ENCODE assay signal across 24 mouse cellular contexts in genomic region chrX:160610882-160611644, GRCm38 (mm10).
DNase-seq lines count a peak whose midpoint lies in the region; ATAC-seq lines count a peak whose summit lies in the region.
"Had no signal": no experiment of that assay in that cellular context is flagged by ENCODE, and none has a peak within 500 bp of the region (broad histone marks: within the 10 kb centered on the region; RNA-seq: fewer than 3 reads in every experiment).

No protein-coding gene starts in this region.

- no peaks in the 10 kb centered on the region for H3K4me1 ChIP-seq in hindbrain, embryonic 11.5 days (replicated peaks; ENCODE audit: control insufficient read depth, insufficient read depth, low read length)
- no peaks in the 10 kb centered on the region; the same call in 1 of the 2 replicates for H3K4me1 ChIP-seq in hindbrain, embryonic 13.5 days (replicated peaks)
- H3K4me1 ChIP-seq in neural tube, embryonic 11.5 days (ENCODE audit: control insufficient read depth, insufficient read depth, low read length) = no peaks in the 10 kb centered on the region
- no peaks in the 10 kb centered on the region for H3K4me1 ChIP-seq in neural tube, embryonic 15.5 days
- H3K4me1 ChIP-seq in midbrain, embryonic 13.5 days (replicated peaks) = no peaks in the 10 kb centered on the region; the same call in 1 of the 2 replicates
- H3K4me1 ChIP-seq: embryonic facial prominence, embryonic 12.5 days; kidney, embryonic 15.5 days; limb, embryonic 12.5 days had no signal

- H3K4me2 ChIP-seq in hindbrain, embryonic 11.5 days (replicated peaks; ENCODE audit: low read depth, low read length) = no peak overlapping the region
- H3K4me2 ChIP-seq in hindbrain, embryonic 13.5 days = no peak overlapping the region
- H3K4me2 ChIP-seq in neural tube, embryonic 11.5 days (ENCODE audit: low read depth) = no peak overlapping the region
- no peak overlapping the region for H3K4me2 ChIP-seq in neural tube, embryonic 15.5 days
- H3K4me2 ChIP-seq in midbrain, embryonic 13.5 days (replicated peaks) = no peak overlapping the region
- H3K4me2 ChIP-seq: embryonic facial prominence, embryonic 12.5 days; heart, embryonic 15.5 days; kidney, embryonic 15.5 days; limb, embryonic 12.5 days; liver, embryonic 11.5 days had no signal

- H3K27ac ChIP-seq in hindbrain, embryonic 11.5 days (ENCODE audit: low read depth, low read length) = no peak overlapping the region
- H3K27ac ChIP-seq in hindbrain, embryonic 13.5 days = no peak overlapping the region
- H3K27ac ChIP-seq in neural tube, embryonic 11.5 days (ENCODE audit: low read depth, low read length) = no peak overlapping the region
- no peak overlapping the region for H3K27ac ChIP-seq in neural tube, embryonic 15.5 days (replicated peaks)
- no peak overlapping the region for H3K27ac ChIP-seq in midbrain, embryonic 13.5 days
- H3K27ac ChIP-seq: embryonic facial prominence, embryonic 12.5 days; gastrocnemius, adult 2 months; heart, embryonic 15.5 days; kidney, embryonic 15.5 days; limb, embryonic 12.5 days had no signal

- H3K4me3 ChIP-seq in hindbrain, embryonic 11.5 days (ENCODE audit: low read depth, low read length) = no peak overlapping the region
- H3K4me3 ChIP-seq in hindbrain, embryonic 13.5 days = no peak overlapping the region
- no peak overlapping the region for H3K4me3 ChIP-seq in neural tube, embryonic 11.5 days (ENCODE audit: low read depth, low read length)
- H3K4me3 ChIP-seq in neural tube, embryonic 15.5 days (replicated peaks) = no peak overlapping the region
- H3K4me3 ChIP-seq in midbrain, embryonic 13.5 days (replicated peaks) = no peak overlapping the region
- H3K4me3 ChIP-seq: embryonic facial prominence, embryonic 12.5 days; gastrocnemius, adult 2 months; heart, embryonic 15.5 days; kidney, embryonic 15.5 days; limb, embryonic 12.5 days had no signal

- WGBS in hindbrain, embryonic 11.5 days = 36% methylated on average over 4 of the region's 4 CpGs
- WGBS in hindbrain, embryonic 13.5 days = 21% methylated on average over 4 of the region's 4 CpGs
- 41% methylated on average over 4 of the region's 4 CpGs for WGBS in neural tube, embryonic 11.5 days
- WGBS in neural tube, embryonic 15.5 days = 22% methylated on average over 4 of the region's 4 CpGs
- 25% methylated on average over 4 of the region's 4 CpGs for WGBS in midbrain, embryonic 13.5 days

- no peak overlapping the region for H3K9ac ChIP-seq in hindbrain, embryonic 11.5 days (ENCODE audit: low read depth, low read length)
- H3K9ac ChIP-seq in hindbrain, embryonic 13.5 days = no peak overlapping the region
- H3K9ac ChIP-seq in neural tube, embryonic 11.5 days (ENCODE audit: low read length) = no peak overlapping the region
- no peak overlapping the region for H3K9ac ChIP-seq in neural tube, embryonic 15.5 days (replicated peaks)
- H3K9ac ChIP-seq in midbrain, embryonic 13.5 days (replicated peaks) = no peak overlapping the region
- H3K9ac ChIP-seq: embryonic facial prominence, embryonic 12.5 days; heart, embryonic 15.5 days; kidney, embryonic 15.5 days; limb, embryonic 12.5 days; liver, postnatal 0 days had no signal

- DNase-seq in hindbrain, embryonic 11.5 days (ENCODE audit: low spot score) = peak; percentile 17
- peak; percentile 39 for DNase-seq in neural tube, embryonic 11.5 days (ENCODE audit: low spot score)
- DNase-seq in embryo, embryonic 10 days (ENCODE audit: low spot score) = peak; percentile 12
- DNase-seq in adrenal gland, postnatal 36 days = no peak
- no peak for DNase-seq in heart, postnatal 10 days
- DNase-seq: adrenal gland, postnatal 14 days; cerebellum, adult 9-10 months; gastrocnemius, adult 2 months; heart, postnatal 4 days; kidney, postnatal 36 days; layer of hippocampus, postnatal 36 days; liver, postnatal 0 days; lung, postnatal 10 days; right cerebral cortex, postnatal 25 days; spleen, adult 18-20 months had no signal

- ATAC-seq in hindbrain, embryonic 11.5 days (ENCODE audit: low FRiP score) = peak; percentile 82
- ATAC-seq in hindbrain, embryonic 13.5 days (ENCODE audit: low FRiP score) = no peak
- ATAC-seq in neural tube, embryonic 11.5 days (ENCODE audit: insufficient read depth, low FRiP score, low TSS enrichment) = peak; percentile 83
- ATAC-seq in neural tube, embryonic 15.5 days (ENCODE audit: low FRiP score) = no peak
- peak; percentile 78 for ATAC-seq in midbrain, embryonic 13.5 days
- ATAC-seq: intestine, postnatal 0 days; liver, postnatal 0 days had no signal

- intact Hi-C loops in heart, postnatal 10 days (cut with DNase I) = no loop called here

- no peaks in the 10 kb centered on the region for H3K9me3 ChIP-seq in hindbrain, embryonic 11.5 days (ENCODE audit: control insufficient read depth, low read length)
- H3K9me3 ChIP-seq in hindbrain, embryonic 13.5 days = no peaks in the 10 kb centered on the region
- no peaks in the 10 kb centered on the region for H3K9me3 ChIP-seq in neural tube, embryonic 11.5 days (ENCODE audit: control insufficient read depth, low read length)
- no peaks in the 10 kb centered on the region for H3K9me3 ChIP-seq in neural tube, embryonic 15.5 days (replicated peaks)
- no peaks in the 10 kb centered on the region for H3K9me3 ChIP-seq in midbrain, embryonic 13.5 days
- H3K9me3 ChIP-seq: embryonic facial prominence, embryonic 12.5 days; heart, embryonic 15.5 days; kidney, embryonic 15.5 days; limb, embryonic 12.5 days had no signal

- no peaks in the 10 kb centered on the region for H3K27me3 ChIP-seq in hindbrain, embryonic 11.5 days (ENCODE audit: control insufficient read depth, insufficient read depth, low read length)
- H3K27me3 ChIP-seq in hindbrain, embryonic 13.5 days = peaks cover 11% of the 10 kb centered on the region
- no peaks in the 10 kb centered on the region for H3K27me3 ChIP-seq in neural tube, embryonic 11.5 days (ENCODE audit: control insufficient read depth, insufficient read depth, low read length)
- H3K27me3 ChIP-seq in neural tube, embryonic 15.5 days (replicated peaks) = peaks cover 8% of the 10 kb centered on the region; the same call in 1 of the 2 replicates
- peaks cover 13% of the 10 kb centered on the region; the same call in 1 of the 2 replicates for H3K27me3 ChIP-seq in midbrain, embryonic 13.5 days
- H3K27me3 ChIP-seq: heart, embryonic 15.5 days had no signal

- no peaks in the 10 kb centered on the region for H3K36me3 ChIP-seq in hindbrain, embryonic 11.5 days (ENCODE audit: control insufficient read depth, insufficient read depth, low read length)
- no peaks in the 10 kb centered on the region for H3K36me3 ChIP-seq in hindbrain, embryonic 13.5 days
- H3K36me3 ChIP-seq in neural tube, embryonic 11.5 days (ENCODE audit: control insufficient read depth, insufficient read depth, low read length) = no peaks in the 10 kb centered on the region
- H3K36me3 ChIP-seq in neural tube, embryonic 15.5 days = no peaks in the 10 kb centered on the region
- H3K36me3 ChIP-seq in midbrain, embryonic 13.5 days = no peaks in the 10 kb centered on the region
- H3K36me3 ChIP-seq: embryonic facial prominence, embryonic 12.5 days; heart, embryonic 15.5 days; kidney, embryonic 15.5 days; limb, embryonic 12.5 days had no signal

Comparison
In these comparisons a context has a peak if more than half of its experiments do, and no peak if none do; other contexts are left out.
1. ATAC-seq: peak in hindbrain, embryonic 11.5 days (single experiment), neural tube, embryonic 11.5 days (single experiment) and midbrain, embryonic 13.5 days (single experiment); none in hindbrain, embryonic 13.5 days (single experiment) and neural tube, embryonic 15.5 days (single experiment).
2. DNase-seq: peak in hindbrain, embryonic 11.5 days (single experiment), neural tube, embryonic 11.5 days (single experiment) and embryo, embryonic 10 days (single experiment); none in adrenal gland, postnatal 36 days (0 of 2) and heart, postnatal 10 days (0 of 2).